In genomic region chr2:146257037-146257436, GRCm38 (mm10) we compare ENCODE assay signal across 15 mouse cellular contexts. TPM values are rescaled to one million over a fixed set of nuclear protein-coding genes. Genes with fewer than 3 reads are reported as not detected.
DNase-seq lines count a peak whose midpoint lies in the region; ATAC-seq and TF ChIP-seq lines count a peak whose summit lies in the region.
"Had no signal": no experiment of that assay in that cellular context is flagged by ENCODE, and none has a peak within 500 bp of the region (broad histone marks: within the 10 kb centered on the region; RNA-seq: fewer than 3 reads in every experiment).

No protein-coding gene starts in this region.

- peak; percentile 73 for ATAC-seq in forebrain, embryonic 11.5 days (replicated peaks; ENCODE audit: low FRiP score)
- no peak; the same call in 1 of the 2 replicates for ATAC-seq in lung, postnatal 0 days
- peak; percentile 75 for ATAC-seq in forebrain, embryonic 12.5 days (ENCODE audit: low FRiP score)
- ATAC-seq in midbrain, postnatal 0 days (ENCODE audit: low FRiP score), result no peak

- no peak overlapping the region for H3K4me2 ChIP-seq in forebrain, embryonic 11.5 days (ENCODE audit: low read depth, low read length, severe bottlenecking)
- H3K4me2 ChIP-seq in lung, postnatal 0 days (replicated peaks; ENCODE audit: low read depth, low read length), result no peak overlapping the region
- H3K4me2 ChIP-seq in forebrain, embryonic 12.5 days, result no peak overlapping the region
- H3K4me2 ChIP-seq in midbrain, postnatal 0 days (ENCODE audit: low read depth, low read length, poor library complexity, severe bottlenecking), result no peak overlapping the region
- H3K4me2 ChIP-seq: heart, embryonic 11.5 days; hindbrain, embryonic 14.5 days; limb, embryonic 12.5 days had no signal

- H3K4me1 ChIP-seq in forebrain, embryonic 11.5 days (replicated peaks; ENCODE audit: control insufficient read depth, insufficient read depth, low read length), result peaks cover 23% of the 10 kb centered on the region
- peaks cover 63% of the 10 kb centered on the region for H3K4me1 ChIP-seq in forebrain, embryonic 10.5 days
- H3K4me1 ChIP-seq in lung, postnatal 0 days (ENCODE audit: insufficient read depth, low read depth, low read length), result no peaks in the 10 kb centered on the region
- H3K4me1 ChIP-seq in forebrain, embryonic 12.5 days, result peaks cover 53% of the 10 kb centered on the region
- H3K4me1 ChIP-seq in midbrain, postnatal 0 days (ENCODE audit: insufficient read depth, low read length), result no peaks in the 10 kb centered on the region

- H3K36me3 ChIP-seq in forebrain, embryonic 11.5 days (ENCODE audit: control insufficient read depth, insufficient read depth, low read length), result no peaks in the 10 kb centered on the region
- H3K36me3 ChIP-seq in forebrain, embryonic 10.5 days (replicated peaks), result no peaks in the 10 kb centered on the region; the same call in 1 of the 2 replicates
- H3K36me3 ChIP-seq in lung, postnatal 0 days (ENCODE audit: insufficient read depth, low read length), result no peaks in the 10 kb centered on the region
- no peaks in the 10 kb centered on the region for H3K36me3 ChIP-seq in forebrain, embryonic 12.5 days (replicated peaks)
- no peaks in the 10 kb centered on the region for H3K36me3 ChIP-seq in midbrain, postnatal 0 days (ENCODE audit: insufficient read depth, low read length)
- H3K36me3 ChIP-seq: limb, embryonic 12.5 days had no signal

- TF ChIP-seq CTCF in lung, postnatal 0 days (IDR thresholded peaks at IDR 0.05), result no peak
- no peak for TF ChIP-seq CTCF in midbrain, postnatal 0 days (IDR thresholded peaks at IDR 0.05)

- no peak overlapping the region for H3K4me3 ChIP-seq in forebrain, embryonic 11.5 days (ENCODE audit: low read depth, low read length)
- H3K4me3 ChIP-seq in forebrain, embryonic 10.5 days, result no peak overlapping the region
- H3K4me3 ChIP-seq in lung, postnatal 0 days (ENCODE audit: low read depth, low read length), result no peak overlapping the region
- H3K4me3 ChIP-seq in forebrain, embryonic 12.5 days (replicated peaks), result no peak overlapping the region
- no peak overlapping the region for H3K4me3 ChIP-seq in midbrain, postnatal 0 days (ENCODE audit: low read depth, low read length)
- H3K4me3 ChIP-seq: gastrocnemius, adult 2 months; limb, embryonic 12.5 days had no signal

- no peak overlapping the region for H3K9ac ChIP-seq in forebrain, embryonic 11.5 days (ENCODE audit: low read length)
- no peak overlapping the region for H3K9ac ChIP-seq in lung, postnatal 0 days (replicated peaks; ENCODE audit: low read depth)
- no peak overlapping the region for H3K9ac ChIP-seq in forebrain, embryonic 12.5 days
- H3K9ac ChIP-seq in midbrain, postnatal 0 days (replicated peaks; ENCODE audit: low read length, poor library complexity, severe bottlenecking), result no peak overlapping the region
- H3K9ac ChIP-seq: hindbrain, embryonic 14.5 days; limb, embryonic 12.5 days had no signal

- 33% methylated on average over 3 of the region's 3 CpGs for WGBS in forebrain, embryonic 11.5 days
- 55% methylated on average over 3 of the region's 3 CpGs for WGBS in forebrain, embryonic 10.5 days
- WGBS in lung, postnatal 0 days, result 37% methylated on average over 3 of the region's 3 CpGs
- 22% methylated on average over 3 of the region's 3 CpGs for WGBS in forebrain, embryonic 12.5 days
- WGBS in midbrain, postnatal 0 days, result 25% methylated on average over 3 of the region's 3 CpGs

- no peak overlapping the region for H3K27ac ChIP-seq in forebrain, embryonic 11.5 days (ENCODE audit: low read depth, low read length)
- no peak overlapping the region for H3K27ac ChIP-seq in forebrain, embryonic 10.5 days
- no peak overlapping the region for H3K27ac ChIP-seq in lung, postnatal 0 days (ENCODE audit: low read length)
- peak overlapping the region; percentile 46; the same call in 1 of the 2 replicates for H3K27ac ChIP-seq in forebrain, embryonic 12.5 days
- no peak overlapping the region for H3K27ac ChIP-seq in midbrain, postnatal 0 days (ENCODE audit: low read depth, low read length)
- H3K27ac ChIP-seq: gastrocnemius, adult 2 months; limb, embryonic 12.5 days had no signal

- H3K27me3 ChIP-seq in forebrain, embryonic 11.5 days (ENCODE audit: control insufficient read depth, insufficient read depth, low read length), result no peaks in the 10 kb centered on the region
- peaks cover 17% of the 10 kb centered on the region for H3K27me3 ChIP-seq in forebrain, embryonic 10.5 days (ENCODE audit: poor library complexity, severe bottlenecking)
- no peaks in the 10 kb centered on the region for H3K27me3 ChIP-seq in lung, postnatal 0 days (replicated peaks; ENCODE audit: insufficient read depth, low read length)
- no peaks in the 10 kb centered on the region for H3K27me3 ChIP-seq in forebrain, embryonic 12.5 days
- no peaks in the 10 kb centered on the region for H3K27me3 ChIP-seq in midbrain, postnatal 0 days (ENCODE audit: insufficient read depth, low read length)
- H3K27me3 ChIP-seq: Patski had no signal

- no peaks in the 10 kb centered on the region for H3K9me3 ChIP-seq in forebrain, embryonic 11.5 days (ENCODE audit: control insufficient read depth, low read length)
- no peaks in the 10 kb centered on the region for H3K9me3 ChIP-seq in forebrain, embryonic 10.5 days
- no peaks in the 10 kb centered on the region for H3K9me3 ChIP-seq in lung, postnatal 0 days (ENCODE audit: low read length)
- no peaks in the 10 kb centered on the region for H3K9me3 ChIP-seq in forebrain, embryonic 12.5 days
- H3K9me3 ChIP-seq in midbrain, postnatal 0 days (ENCODE audit: low read length), result no peaks in the 10 kb centered on the region
- H3K9me3 ChIP-seq: limb, embryonic 12.5 days had no signal

- no peak for TF ChIP-seq EP300 in lung, postnatal 0 days (IDR thresholded peaks at IDR 0.05)

- DNase-seq in forebrain, embryonic 11.5 days (ENCODE audit: low spot score), result no peak
- DNase-seq in forebrain, embryonic 10.5 days (ENCODE audit: extremely low spot score, low spot score), result no peak
- peak; percentile 57 for DNase-seq in lung, postnatal 0 days (ENCODE audit: low spot score)
- no peak for DNase-seq in lung, postnatal 14 days
- DNase-seq in midbrain, postnatal 0 days (ENCODE audit: low spot score), result peak; percentile 76
- no peak for DNase-seq in cerebellum, adult 11 months
- DNase-seq in cerebellum, postnatal 25 days, result no peak
- DNase-seq: gastrocnemius, adult 2 months; thymus, postnatal 14 days had no signal

RNA-seq across cellular contexts. Expression of gene Insm1, which starts 35.3 kb away (rescaled TPM):
- polyA plus RNA-seq in forebrain, embryonic 11.5 days (2014; fragmentation: Nextera tagmentation; extraction: Ambion mirVana), result 5.0 and 8.7 TPM in 2 replicates
- 1.6 and 1.8 TPM in 2 replicates for polyA plus RNA-seq in forebrain, embryonic 10.5 days (2016; fragmentation: Nextera tagmentation; extraction: Ambion mirVana)
- polyA plus RNA-seq in lung, postnatal 0 days (2015; fragmentation: Nextera tagmentation; extraction: Ambion mirVana), result 0.06 TPM in 1 of 2 replicates, not detected in the other
- 11.9 and 13.4 TPM in 2 replicates for polyA plus RNA-seq in forebrain, embryonic 12.5 days (2016; fragmentation: Nextera tagmentation; extraction: Ambion mirVana)
- 13.9 and 20.6 TPM in 2 replicates for total RNA-seq in midbrain, postnatal 0 days (2014; rRNA removed)
- polyA plus RNA-seq in midbrain, postnatal 0 days (2015; fragmentation: Nextera tagmentation; extraction: Ambion mirVana), result 1.5 and 1.9 TPM in 2 replicates
- total RNA-seq: gastrocnemius, adult 2 months had no signal
- polyA plus RNA-seq: C2C12; heart, embryonic 11.5 days; limb, embryonic 12.5 days; Patski had no signal

Comparison
In these comparisons a context has a peak if more than half of its experiments do, and no peak if none do; other contexts are left out.
1. DNase-seq: peak in lung, postnatal 0 days (single experiment) and midbrain, postnatal 0 days (single experiment); none in forebrain, embryonic 11.5 days (single experiment), forebrain, embryonic 10.5 days (single experiment), lung, postnatal 14 days (single experiment), cerebellum, adult 11 months (single experiment) and cerebellum, postnatal 25 days (0 of 2).
2. ATAC-seq: peak in forebrain, embryonic 11.5 days (single experiment) and forebrain, embryonic 12.5 days (single experiment); none in lung, postnatal 0 days (single experiment) and midbrain, postnatal 0 days (single experiment).